Mouse (Mus musculus): Measurements from ENCODE around the gene Gdpd5. TPM values are rescaled to one million over a fixed set of nuclear protein-coding genes. Genes with fewer than 3 reads are reported as not detected.
A peak's percentile ranks its signal among the peaks of the same experiment; 100 is the strongest.

The Gdpd5 gene
- 36.9 and 43.8 TPM in 2 replicates for polyA plus RNA-seq (2015; fragmentation: Nextera tagmentation; extraction: Ambion mirVana)

DNA sequence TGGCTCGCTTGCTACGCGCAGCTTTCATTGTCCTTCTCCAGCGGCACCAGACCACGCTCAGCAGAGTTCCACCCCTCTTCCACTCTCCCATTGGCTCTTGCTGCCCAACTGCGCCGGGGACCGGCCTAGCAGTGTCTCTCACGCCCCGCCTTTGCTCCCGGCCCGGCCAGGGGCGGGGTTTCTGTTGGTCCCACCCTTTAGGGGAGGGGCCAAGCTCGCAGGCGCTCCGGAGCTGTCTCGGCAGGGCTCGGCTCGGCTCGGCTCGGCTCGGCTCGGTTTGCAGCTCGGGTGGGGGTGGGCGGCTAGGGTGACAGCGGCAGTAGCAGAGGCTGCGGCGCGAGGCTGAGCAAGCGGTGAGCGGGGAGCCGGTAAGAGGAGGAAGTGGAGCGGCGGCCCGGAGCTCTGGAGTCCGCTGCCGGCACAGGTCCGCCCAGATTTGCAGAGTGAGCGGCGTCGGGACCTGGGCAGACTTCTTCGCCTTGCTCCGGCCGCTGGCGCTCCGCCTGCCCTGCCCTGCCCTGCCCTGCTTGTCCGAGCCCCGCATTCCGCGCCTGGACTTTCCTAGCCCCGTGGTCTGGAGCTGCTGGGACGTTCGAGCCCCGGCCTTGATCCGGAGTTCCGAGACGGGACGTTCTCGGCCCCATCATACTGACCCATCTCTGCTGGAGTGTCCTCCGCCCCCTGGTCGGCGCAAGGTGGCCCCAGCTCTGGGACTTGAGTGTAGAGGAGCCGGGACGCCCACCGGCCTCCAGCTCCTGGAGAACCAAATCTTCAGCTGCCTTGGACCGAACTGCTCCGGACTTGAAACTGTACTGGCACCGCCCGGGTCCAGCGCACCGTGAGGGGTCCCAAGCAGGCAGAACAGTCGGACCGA, at the start of gene Gdpd5:
Gene Gdpd5 (plus strand): TSS at position 201 of the 874 bp plus-strand sequence.
- peaks cover 47% of the 10 kb centered on the region for H3K4me1 ChIP-seq (ENCODE audit: control insufficient read depth, insufficient read depth, low read depth, low read length)
- peak within 1 kb of the TSS; percentile 92 for H3K27ac ChIP-seq (ENCODE audit: low read depth, low read length)
- H3K9ac ChIP-seq (ENCODE audit: low read depth, low read length), result peak within 1 kb of the TSS; percentile 87
- ATAC-seq, result peak; percentile 96
- H3K4me2 ChIP-seq (ENCODE audit: low read length), result peak within 1 kb of the TSS; percentile 92
- no peaks in the 10 kb centered on the region for H3K9me3 ChIP-seq (ENCODE audit: control insufficient read depth, low read length)
- no peaks in the 10 kb centered on the region for H3K27me3 ChIP-seq (replicated peaks; ENCODE audit: control insufficient read depth, insufficient read depth, low read length)
- WGBS, result under 1% methylated on average over 53 of the region's 73 CpGs
- H3K36me3 ChIP-seq (ENCODE audit: control insufficient read depth, insufficient read depth, low read length), result no peaks in the 10 kb centered on the region
- peak within 1 kb of the TSS; percentile 88 for H3K4me3 ChIP-seq (ENCODE audit: low read length)

DNA sequence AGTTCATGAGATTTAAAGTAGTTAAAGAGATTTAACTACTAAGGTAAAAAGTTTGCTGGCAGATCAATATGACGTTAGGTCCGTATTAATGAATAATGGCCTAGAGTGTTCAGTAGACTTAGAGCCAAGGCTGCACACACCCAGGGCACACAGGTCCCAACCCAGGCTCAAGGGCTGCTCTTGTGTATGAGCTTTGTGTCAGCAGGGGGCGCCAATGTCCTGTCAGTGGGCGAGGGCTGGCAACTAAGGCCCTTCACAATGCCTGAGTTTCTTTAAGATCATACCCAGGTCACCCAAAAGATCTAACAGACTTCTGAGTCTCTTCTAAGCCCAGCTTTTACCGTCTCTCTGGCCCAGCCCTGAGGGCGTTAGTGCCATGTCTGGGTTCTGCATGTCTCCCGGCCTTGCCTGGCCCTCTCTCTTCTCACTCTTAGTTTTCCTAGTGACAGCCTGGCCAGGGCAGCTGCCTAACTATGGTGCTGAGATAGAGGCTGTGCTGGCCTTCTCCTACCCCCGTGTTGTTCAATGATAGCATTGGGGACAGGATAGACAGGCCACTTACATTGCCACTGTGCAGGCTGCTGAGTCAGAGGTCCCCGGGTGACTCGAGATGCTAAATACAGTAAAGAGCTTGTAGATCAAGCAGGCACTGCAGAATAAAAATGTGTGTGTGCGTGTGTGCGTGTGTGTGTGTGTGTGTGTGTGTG, 48.3 kb upstream of the Gdpd5 start:
- H3K36me3 ChIP-seq (ENCODE audit: control insufficient read depth, insufficient read depth, low read length), result peaks cover 25% of the 10 kb centered on the region
- no peak overlapping the region for H3K4me2 ChIP-seq (ENCODE audit: low read length)
- H3K4me1 ChIP-seq (ENCODE audit: control insufficient read depth, insufficient read depth, low read depth, low read length), result peaks cover 6% of the 10 kb centered on the region
- 54% methylated on average over 12 of the region's 12 CpGs for WGBS
- no peak overlapping the region for H3K9ac ChIP-seq (ENCODE audit: low read depth, low read length)
- peak; percentile 59 for ATAC-seq
- H3K4me3 ChIP-seq (ENCODE audit: low read length), result no peak overlapping the region
- no peaks in the 10 kb centered on the region for H3K27me3 ChIP-seq (replicated peaks; ENCODE audit: control insufficient read depth, insufficient read depth, low read length)
- H3K27ac ChIP-seq (ENCODE audit: low read depth, low read length), result no peak overlapping the region
- no peaks in the 10 kb centered on the region for H3K9me3 ChIP-seq (ENCODE audit: control insufficient read depth, low read length)

DNA sequence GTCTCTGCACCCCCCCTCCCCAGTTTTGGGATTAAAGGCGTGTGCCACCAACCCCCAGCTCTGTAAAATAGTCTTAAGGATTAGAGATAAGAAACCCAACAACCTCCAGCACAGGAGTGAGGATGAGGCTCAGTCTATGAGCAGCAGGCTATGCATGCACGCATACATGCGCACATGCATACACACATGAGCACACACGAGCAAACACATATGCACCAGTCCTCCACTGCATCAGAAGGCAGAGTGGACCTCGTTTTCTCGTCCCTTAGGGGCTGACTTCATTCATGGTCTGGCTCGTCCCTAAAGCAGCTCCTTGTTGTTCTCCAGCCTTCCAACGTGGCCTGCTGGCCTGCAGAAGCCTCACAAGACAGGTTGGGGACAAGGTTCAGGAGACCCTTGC, 40.5 kb upstream of the Gdpd5 start:
- no peaks in the 10 kb centered on the region for H3K4me1 ChIP-seq (ENCODE audit: control insufficient read depth, insufficient read depth, low read depth, low read length)
- no peak overlapping the region for H3K27ac ChIP-seq (ENCODE audit: low read depth, low read length)
- H3K4me3 ChIP-seq (ENCODE audit: low read length), result no peak overlapping the region
- H3K9ac ChIP-seq (ENCODE audit: low read depth, low read length), result no peak overlapping the region
- 84% methylated on average over 8 of the region's 8 CpGs for WGBS
- no peak overlapping the region for H3K4me2 ChIP-seq (ENCODE audit: low read length)
- H3K36me3 ChIP-seq (ENCODE audit: control insufficient read depth, insufficient read depth, low read length), result peaks cover 22% of the 10 kb centered on the region
- H3K27me3 ChIP-seq (replicated peaks; ENCODE audit: control insufficient read depth, insufficient read depth, low read length), result no peaks in the 10 kb centered on the region
- H3K9me3 ChIP-seq (ENCODE audit: control insufficient read depth, low read length), result no peaks in the 10 kb centered on the region
- ATAC-seq, result 0 out of 2 replicates have a peak, but pooled peaks have one; percentile 22

DNA sequence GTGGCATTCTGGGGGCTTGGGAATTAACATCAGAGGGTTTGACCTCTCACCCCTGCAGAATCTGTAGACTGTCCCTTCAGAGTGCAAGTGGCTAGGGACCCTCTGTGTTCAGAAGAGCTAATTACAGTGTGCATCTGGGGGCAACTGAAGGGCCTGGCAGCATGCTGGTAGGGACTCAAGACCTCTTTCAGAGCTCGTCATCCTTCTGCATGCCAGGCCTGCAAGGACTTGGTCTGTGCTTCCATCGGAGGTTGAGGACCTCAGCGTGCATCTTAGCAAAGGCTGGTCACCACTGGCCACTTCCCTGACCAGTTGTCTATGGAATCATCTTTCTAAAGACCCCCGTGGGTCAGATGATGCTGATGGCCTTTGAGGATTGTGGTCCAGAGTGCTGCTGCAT, 37.6 kb upstream of the Gdpd5 start:
- no peak overlapping the region for H3K4me2 ChIP-seq (ENCODE audit: low read length)
- no peak for ATAC-seq
- no peaks in the 10 kb centered on the region for H3K9me3 ChIP-seq (ENCODE audit: control insufficient read depth, low read length)
- H3K27ac ChIP-seq (ENCODE audit: low read depth, low read length), result no peak overlapping the region
- H3K9ac ChIP-seq (ENCODE audit: low read depth, low read length), result no peak overlapping the region
- WGBS, result 82% methylated on average over 4 of the region's 4 CpGs
- H3K4me1 ChIP-seq (ENCODE audit: control insufficient read depth, insufficient read depth, low read depth, low read length), result no peaks in the 10 kb centered on the region
- H3K36me3 ChIP-seq (ENCODE audit: control insufficient read depth, insufficient read depth, low read length), result peaks cover 4% of the 10 kb centered on the region; the same call in 1 of the 2 replicates
- no peaks in the 10 kb centered on the region for H3K27me3 ChIP-seq (replicated peaks; ENCODE audit: control insufficient read depth, insufficient read depth, low read length)
- no peak overlapping the region for H3K4me3 ChIP-seq (ENCODE audit: low read length)

DNA sequence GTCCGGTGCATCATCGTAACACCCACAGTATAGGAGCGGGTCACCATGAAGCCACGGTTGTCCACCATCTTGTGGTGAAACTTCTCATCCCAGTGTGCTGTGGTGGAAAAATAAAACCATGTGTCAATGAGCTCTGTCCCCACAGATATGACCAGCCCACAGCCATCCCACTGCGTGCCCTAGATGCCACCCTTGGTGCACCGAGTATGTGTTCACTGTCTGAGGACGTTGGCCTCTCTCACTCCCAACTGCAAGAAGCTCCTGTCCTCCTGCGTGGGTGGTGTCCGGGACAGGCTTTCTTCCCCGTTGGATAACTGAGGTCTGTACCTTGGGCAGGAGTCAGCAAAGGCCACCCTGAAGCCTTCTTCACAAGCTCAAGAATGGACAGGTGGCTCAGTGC, 33.9 kb upstream of the Gdpd5 start:
- Histone ChIP-seq H3K9me3 (ENCODE audit: control insufficient read depth, low read length) (no peaks in the 10 kb centered on the region), H3K27ac (ENCODE audit: low read depth, low read length) (no peak overlapping the region), H3K4me2 (ENCODE audit: low read length) (no peak overlapping the region), H3K9ac (ENCODE audit: low read depth, low read length) (no peak overlapping the region), H3K27me3 (replicated peaks; ENCODE audit: control insufficient read depth, insufficient read depth, low read length) (no peaks in the 10 kb centered on the region), H3K36me3 (ENCODE audit: control insufficient read depth, insufficient read depth, low read length) (peaks cover 4% of the 10 kb centered on the region; the same call in 1 of the 2 replicates), H3K4me3 (ENCODE audit: low read length) (no peak overlapping the region), H3K4me1 (ENCODE audit: control insufficient read depth, insufficient read depth, low read depth, low read length) (peaks cover 20% of the 10 kb centered on the region)
- ATAC-seq, result no peak
- WGBS, result 98% methylated on average over 10 of the region's 10 CpGs

DNA sequence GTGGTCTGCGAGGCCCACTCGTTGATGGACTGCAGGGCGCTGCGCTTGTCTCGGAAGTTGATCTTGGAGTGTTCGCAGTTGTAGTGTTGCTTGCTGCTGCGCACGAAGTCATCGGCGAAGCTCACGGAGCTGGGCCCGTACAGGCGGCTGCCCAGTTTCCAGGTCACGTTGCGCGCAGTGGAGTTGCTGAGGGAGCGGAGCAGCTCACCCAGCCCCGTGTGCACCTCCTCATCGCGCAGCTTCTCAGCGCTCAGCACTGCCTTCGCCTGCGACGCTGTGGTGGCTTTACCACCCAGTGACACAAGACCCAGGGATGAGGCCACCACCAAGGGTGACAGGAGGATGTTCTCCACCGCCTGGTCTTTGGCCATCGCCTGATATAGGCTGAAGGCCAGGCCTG, 32.3 kb upstream of the Gdpd5 start:
- Histone ChIP-seq H3K4me3 (ENCODE audit: low read length) (no peak overlapping the region), H3K9me3 (ENCODE audit: control insufficient read depth, low read length) (no peaks in the 10 kb centered on the region), H3K27me3 (replicated peaks; ENCODE audit: control insufficient read depth, insufficient read depth, low read length) (no peaks in the 10 kb centered on the region), H3K27ac (ENCODE audit: low read depth, low read length) (no peak overlapping the region), H3K9ac (ENCODE audit: low read depth, low read length) (no peak overlapping the region), H3K4me1 (ENCODE audit: control insufficient read depth, insufficient read depth, low read depth, low read length) (peaks cover 27% of the 10 kb centered on the region), H3K36me3 (ENCODE audit: control insufficient read depth, insufficient read depth, low read length) (peaks cover 4% of the 10 kb centered on the region; the same call in 1 of the 2 replicates), H3K4me2 (ENCODE audit: low read length) (no peak overlapping the region)
- no peak for ATAC-seq
- 97% methylated on average over 26 of the region's 26 CpGs for whole genome bisulfite sequencing

DNA sequence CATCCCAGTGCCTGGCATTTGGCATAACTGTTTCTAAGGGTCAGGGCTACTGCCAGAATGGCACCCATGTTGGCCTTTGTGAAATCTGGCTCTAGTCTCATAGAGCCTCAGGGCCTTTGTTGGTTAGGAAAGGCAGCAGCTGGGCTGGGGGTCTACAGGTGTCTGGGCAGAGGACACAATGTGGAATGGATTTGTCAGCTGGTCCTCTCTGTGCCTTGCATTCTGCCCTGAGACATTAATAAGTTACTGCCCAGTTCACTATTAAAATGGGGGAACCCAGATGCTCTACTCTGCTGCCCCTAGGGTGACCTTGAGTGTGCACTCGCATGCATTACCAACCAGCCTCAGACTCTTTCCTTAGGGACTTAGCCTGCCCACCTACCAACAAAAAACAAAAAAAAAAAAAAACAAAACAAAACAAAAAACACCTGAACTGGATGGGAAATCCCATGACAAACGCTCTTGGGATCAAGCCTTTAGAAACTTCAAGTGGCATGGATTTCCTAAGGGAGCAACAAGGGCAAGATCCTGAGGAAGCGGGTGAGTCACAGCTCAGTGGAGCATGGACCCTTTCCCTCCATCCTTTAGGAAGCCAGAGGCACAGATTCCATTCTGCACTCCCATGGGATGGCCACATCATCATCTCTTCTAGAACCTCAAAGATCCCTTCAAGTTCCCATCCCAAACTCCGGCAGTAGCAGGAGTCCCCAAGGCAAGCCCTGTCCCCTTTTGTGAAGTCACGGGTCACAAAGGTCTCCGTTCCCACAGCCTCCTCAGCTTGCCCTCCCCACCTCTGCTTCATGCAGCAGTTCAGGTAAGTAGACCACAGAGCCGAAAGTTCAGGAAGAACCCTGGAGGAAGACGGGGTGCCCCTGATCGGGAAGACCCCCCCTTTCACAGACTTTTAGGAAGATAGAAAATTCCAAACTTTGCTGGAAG, 31.2 kb upstream of the Gdpd5 start:
- Histone ChIP-seq H3K27ac (ENCODE audit: low read depth, low read length) (no peak overlapping the region), H3K36me3 (ENCODE audit: control insufficient read depth, insufficient read depth, low read length) (peaks cover 4% of the 10 kb centered on the region; the same call in 1 of the 2 replicates), H3K4me3 (ENCODE audit: low read length) (peak overlapping the region; percentile 14; the same call in 1 of the 2 replicates), H3K4me2 (ENCODE audit: low read length) (peak overlapping the region; percentile 65), H3K4me1 (ENCODE audit: control insufficient read depth, insufficient read depth, low read depth, low read length) (peaks cover 31% of the 10 kb centered on the region), H3K27me3 (replicated peaks; ENCODE audit: control insufficient read depth, insufficient read depth, low read length) (no peaks in the 10 kb centered on the region), H3K9ac (ENCODE audit: low read depth, low read length) (peak overlapping the region; percentile 17; the same call in 1 of the 2 replicates), H3K9me3 (ENCODE audit: control insufficient read depth, low read length) (no peaks in the 10 kb centered on the region)
- WGBS, result 66% methylated on average over 9 of the region's 9 CpGs
- ATAC-seq, result no peak

DNA sequence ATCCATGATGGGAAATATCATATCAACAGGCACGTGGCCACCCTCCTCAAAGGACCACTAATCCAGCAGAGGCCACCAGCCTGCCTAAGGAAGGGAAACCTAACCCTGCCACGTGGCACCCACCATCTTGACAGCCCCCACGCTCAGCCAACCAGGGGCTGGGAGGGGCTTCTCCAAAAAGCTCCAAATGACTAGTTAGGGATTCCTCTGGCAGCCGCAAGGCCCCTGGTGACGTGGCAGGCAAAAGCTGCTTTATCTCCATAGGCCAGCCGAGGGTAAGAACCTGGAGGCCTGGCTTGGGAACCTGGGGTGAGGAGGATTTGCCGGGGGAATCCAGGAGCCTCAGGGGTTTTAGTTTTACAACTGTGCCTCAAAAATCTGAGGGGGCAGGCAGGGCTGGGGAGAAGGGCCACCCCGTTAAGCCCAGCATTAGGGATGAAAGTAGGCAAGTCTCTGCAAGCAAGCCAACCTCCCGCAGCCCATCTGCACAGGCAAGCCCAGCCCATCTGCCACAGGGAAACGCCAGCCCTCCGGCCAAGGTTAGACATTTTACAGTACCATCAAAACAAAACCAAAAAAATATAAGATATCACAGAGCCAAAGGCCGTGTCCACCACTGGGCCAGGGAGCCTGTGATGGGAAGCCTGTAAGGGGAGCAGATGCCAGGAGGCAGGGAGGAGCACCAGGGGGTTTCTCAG, 30.0 kb upstream of the Gdpd5 start:
- peaks cover 4% of the 10 kb centered on the region; the same call in 1 of the 2 replicates for H3K36me3 ChIP-seq (ENCODE audit: control insufficient read depth, insufficient read depth, low read length)
- H3K27me3 ChIP-seq (replicated peaks; ENCODE audit: control insufficient read depth, insufficient read depth, low read length), result no peaks in the 10 kb centered on the region
- peak overlapping the region; percentile 59 for H3K9ac ChIP-seq (ENCODE audit: low read depth, low read length)
- H3K4me1 ChIP-seq (ENCODE audit: control insufficient read depth, insufficient read depth, low read depth, low read length), result peaks cover 43% of the 10 kb centered on the region
- peak overlapping the region; percentile 65 for H3K4me2 ChIP-seq (ENCODE audit: low read length)
- no peaks in the 10 kb centered on the region for H3K9me3 ChIP-seq (ENCODE audit: control insufficient read depth, low read length)
- ATAC-seq, result no peak
- 12% methylated on average over 12 of the region's 12 CpGs for WGBS
- H3K27ac ChIP-seq (ENCODE audit: low read depth, low read length), result peak overlapping the region; percentile 84
- H3K4me3 ChIP-seq (ENCODE audit: low read length), result peak overlapping the region; percentile 41

Measured in hindbrain, embryonic 16.5 days (tissue).